Mouse (Mus musculus) cerebellum, adult 11-12 months (tissue): ENCODE measurements around the gene Olfr1106.

Source experiments
- DNase-seq: peaks from one replicate; pipeline ENCODE4 v3.0.0; 2022

The Olfr1106 gene

DNA sequence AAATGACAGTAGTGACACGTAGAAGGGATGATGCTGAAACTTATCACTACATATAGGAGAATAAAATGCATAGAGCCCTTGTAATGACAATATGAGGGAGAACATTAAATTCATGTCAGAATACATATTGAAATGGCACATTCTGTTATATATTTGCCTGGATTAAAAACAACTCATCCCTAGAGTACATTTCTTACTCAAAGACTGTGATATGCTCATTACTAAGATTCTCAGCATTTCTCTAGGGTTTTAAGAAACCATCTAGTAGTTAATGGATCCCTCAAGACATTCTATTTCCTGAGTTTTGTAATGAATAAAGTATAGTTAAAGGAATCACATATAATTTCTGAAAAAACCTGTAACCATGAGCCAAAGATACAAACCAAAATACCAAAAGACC, at the start of gene Olfr1106:
Olfr1106 (minus strand) TSS at position 101 of the 400 bp plus-strand sequence.
- no peak for DNase-seq

DNA sequence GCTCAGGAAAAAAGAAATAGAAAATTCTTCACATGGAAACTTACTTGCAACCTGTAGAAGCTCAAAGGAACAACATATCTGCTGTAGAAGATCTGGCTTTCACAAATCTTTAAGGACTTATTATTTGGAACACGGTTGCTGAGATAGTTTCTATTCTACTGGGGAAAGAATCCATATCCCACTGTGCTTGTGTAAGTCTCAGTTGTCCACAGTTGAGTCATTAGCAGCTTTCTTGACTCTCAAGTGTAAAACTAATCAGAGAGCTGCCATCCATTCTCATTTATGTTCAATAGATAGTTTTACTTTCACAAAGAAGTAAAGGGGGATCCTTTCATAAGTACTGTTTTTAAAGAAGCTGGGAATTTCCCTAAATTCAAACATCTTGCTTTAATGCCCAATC, 43.8 kb upstream of the Olfr1106 start, which contains the start of gene Olfr1109:
Olfr1109 (minus strand) TSS at position 101 of the 400 bp plus-strand sequence.
- DNase-seq, result no peak

DNA sequence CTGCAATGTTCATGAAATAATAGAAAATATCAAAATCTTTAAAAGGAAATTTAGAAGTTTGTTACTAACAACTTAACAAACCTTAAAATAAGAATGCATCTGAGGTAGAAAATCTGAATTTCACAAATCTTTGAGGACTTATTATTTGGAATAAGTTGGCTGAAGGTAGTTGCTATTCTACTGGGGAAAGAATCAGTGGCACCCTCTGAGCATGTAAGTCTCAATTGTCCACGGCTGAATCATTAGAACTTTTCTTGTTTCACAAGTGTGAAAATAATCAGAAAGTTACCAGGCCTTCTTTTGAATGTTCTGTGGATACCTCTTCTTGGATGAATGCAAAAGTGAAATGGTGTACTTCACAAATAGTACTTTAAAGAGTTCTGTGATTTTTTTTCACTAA, 23.6 kb upstream of the Olfr1106 start, which contains the start of gene Olfr1107:
Olfr1107 (minus strand) TSS at position 101 of the 400 bp plus-strand sequence.
- DNase-seq, result no peak

DNA sequence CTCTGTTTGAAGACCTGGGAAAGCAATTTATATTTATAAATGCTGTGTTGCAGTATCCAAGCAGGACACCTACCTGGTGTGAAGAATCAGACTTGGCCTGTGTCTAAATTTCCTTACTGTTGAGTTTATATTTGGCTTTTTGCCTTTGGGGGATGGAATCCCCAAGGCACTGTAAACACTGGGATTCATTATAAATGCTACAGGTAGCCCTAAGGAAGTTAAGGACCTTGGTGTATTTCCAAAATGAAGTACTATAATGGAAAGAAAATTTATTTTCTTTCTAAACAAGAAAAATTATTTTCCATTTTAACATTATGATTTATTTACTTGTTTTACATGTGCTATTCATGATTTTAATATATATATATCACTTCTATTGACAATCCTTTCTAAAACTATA, 15.6 kb downstream of the Olfr1106 start, which contains the start of gene Olfr1105:
Olfr1105 (minus strand) TSS at position 101 of the 400 bp plus-strand sequence.
- no peak for DNase-seq

- no peak for DNase-seq
These were observed 25.1 kb downstream of the Olfr1106 start, which contains the start of gene Olfr1104 for GRCm38 (mm10) chr2:87026980-87027379. Gene Olfr1104 (minus strand): TSS chr2:87027080.

DNA sequence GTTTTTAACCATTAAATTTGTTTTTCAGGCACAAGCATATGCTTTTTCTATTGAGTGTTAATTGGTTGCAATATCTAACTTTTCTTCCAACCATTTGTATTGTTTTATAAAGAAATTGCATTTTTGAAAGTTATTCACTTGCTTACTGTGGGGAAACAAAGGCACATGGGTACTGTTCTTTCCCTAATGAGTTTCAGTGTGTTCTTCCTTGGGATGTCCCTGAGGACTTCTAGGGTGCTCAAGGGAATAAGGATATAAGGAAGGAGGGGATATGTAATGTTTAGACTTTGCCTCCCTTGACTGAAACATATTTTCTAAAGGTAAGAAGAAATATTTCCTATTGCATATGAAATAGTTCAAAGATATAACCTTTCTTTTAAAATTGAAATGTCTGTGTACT, 54.0 kb downstream of the Olfr1106 start, which contains the start of gene Olfr1102:
Olfr1102 (plus strand) TSS at position 301 of the 400 bp plus-strand sequence.
- no peak for DNase-seq
